Mouse (Mus musculus): Measurements from ENCODE around the gene Polr1c.

- TF ChIP-seq CTCF (IDR thresholded peaks at IDR 0.05; ENCODE audit: low read depth, low read length) (no peak), POLR2A (IDR thresholded peaks at IDR 0.05; ENCODE audit: borderline replicate concordance, low read depth, low read length) (no peak)
Measured at GRCm38 (mm10) chr17:46283911-46284310, 36.1 kb upstream of the Polr1c start.

Measured in bone marrow macrophage, adult 2 months (primary cell).